Mouse (Mus musculus): ENCODE data around the gene Defb20. TPM values are rescaled to one million over a fixed set of nuclear protein-coding genes. Genes with fewer than 3 reads are reported as not detected.
A peak's percentile ranks its signal among the peaks of the same experiment; 100 is the strongest.
"Not testable (repeated sequence)": the region's sequence is repeated elsewhere in the genome, so short reads cannot be mapped to it uniquely, and the experiment has no call there.

Gene Defb20
- 0.26 and 0.69 TPM in 2 replicates for polyA plus RNA-seq (2012; rRNA removed)

DNA sequence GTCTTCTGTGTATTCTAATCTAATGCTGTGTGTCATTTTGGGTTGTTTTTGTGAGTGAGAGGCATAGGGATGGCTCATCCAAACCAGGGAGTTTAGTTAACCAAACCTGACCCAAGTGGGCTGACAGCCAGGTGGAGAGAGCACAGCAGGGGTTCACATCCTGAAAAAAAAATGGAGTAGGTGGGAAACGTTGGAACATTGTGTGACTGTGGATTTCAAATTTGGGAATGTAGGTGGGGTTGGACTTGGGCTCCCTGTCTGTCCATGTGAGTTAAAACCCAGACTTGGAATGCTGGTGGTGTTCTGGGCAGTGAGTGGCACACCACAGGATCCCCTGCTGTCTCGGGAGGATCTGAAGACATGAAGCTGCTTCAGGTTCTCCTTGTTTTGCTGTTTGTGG is at the start of gene Defb20:
TSS of gene Defb20 (plus strand) at position 301 of the 400 bp plus-strand sequence.
- 56% methylated on average over 2 of the region's 2 CpGs for whole genome bisulfite sequencing
- DNase-seq (ENCODE audit: low read depth, low spot score), result no peak

- DNase-seq (ENCODE audit: low read depth, low spot score), result no peak
- 22% methylated on average over 12 of the region's 12 CpGs for WGBS
These were observed 49.4 kb upstream of the Defb20 start for GRCm38 (mm10) chr2:152427493-152427892.

- not testable (repeated sequence) for DNase-seq (ENCODE audit: low read depth, low spot score)
These were observed 48.4 kb upstream of the Defb20 start for GRCm38 (mm10) chr2:152428481-152428880.

DNA sequence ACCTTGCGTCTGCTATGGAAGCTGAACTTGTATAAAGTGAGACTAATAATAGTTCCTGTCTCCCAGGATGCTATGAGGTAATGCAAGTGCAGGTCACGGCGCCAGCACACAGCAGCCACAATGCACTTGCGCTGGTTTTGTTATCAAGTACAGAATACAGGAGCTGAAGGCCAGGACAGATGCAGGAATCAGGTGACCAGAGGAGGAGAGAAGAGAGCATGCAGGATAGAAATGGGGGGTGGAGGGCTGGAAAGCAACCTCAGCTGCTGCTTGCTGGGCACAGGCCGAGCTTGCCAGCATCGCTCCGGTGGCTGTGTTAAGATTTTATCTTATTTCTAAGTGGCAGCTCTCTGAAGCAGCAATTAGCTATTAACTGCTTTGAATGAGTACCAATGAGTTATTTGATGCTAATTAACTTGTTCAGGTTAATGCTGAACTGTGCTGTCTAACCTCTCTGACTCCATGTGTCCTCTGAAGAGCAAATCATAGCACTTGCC is 40.4 kb upstream of the Defb20 start:
- no peak for DNase-seq (ENCODE audit: low read depth, low spot score)
- 87% methylated on average over 7 of the region's 7 CpGs for WGBS

More at GRCm38 (mm10) chr2:152428481-152428880, 48.4 kb upstream of the Defb20 start:
- WGBS, result 78% methylated on average over 2 of the region's 2 CpGs

GRCm38 (mm10) chr2:152436983-152437860 is 39.6 kb upstream of the Defb20 start:
- peak; percentile 29 for DNase-seq (ENCODE audit: low read depth, low spot score)
- 6% methylated on average over 23 of the region's 23 CpGs for WGBS

GRCm38 (mm10) chr2:152438963-152439362 is 37.9 kb upstream of the Defb20 start:
- 79% methylated on average over 1 of the region's 1 CpGs for WGBS
- DNase-seq (ENCODE audit: low read depth, low spot score), result no peak

GRCm38 (mm10) chr2:152439833-152440232 is 37.0 kb upstream of the Defb20 start:
- 63% methylated on average over 2 of the region's 2 CpGs for WGBS

GRCm38 (mm10) chr2:152442322-152442721 is 34.5 kb upstream of the Defb20 start:
- 81% methylated on average over 4 of the region's 4 CpGs for WGBS
- no peak for DNase-seq (ENCODE audit: low read depth, low spot score)

More at GRCm38 (mm10) chr2:152439833-152440232, 37.0 kb upstream of the Defb20 start:
- no peak for DNase-seq (ENCODE audit: low read depth, low spot score)

DNA sequence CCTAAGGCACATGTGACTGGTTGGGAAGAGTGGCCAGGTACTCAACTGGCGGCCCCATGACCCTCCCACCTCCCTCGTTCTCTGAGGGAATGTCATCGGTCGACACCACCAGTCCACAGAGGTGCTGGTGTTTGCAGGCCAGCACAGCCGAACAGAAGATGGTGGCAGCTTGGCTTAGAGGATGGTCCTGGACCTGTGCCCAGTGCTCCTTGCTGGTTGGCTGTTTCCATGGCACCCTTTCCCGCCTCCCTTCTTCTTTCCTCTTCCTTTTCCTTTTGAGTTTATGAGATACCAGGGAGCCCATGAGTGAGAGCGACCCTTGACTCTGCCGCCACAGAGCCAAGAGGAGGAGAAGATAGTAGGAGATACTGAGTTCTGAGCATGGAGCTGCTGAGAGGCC is 33.6 kb upstream of the Defb20 start:
- no peak for DNase-seq (ENCODE audit: low read depth, low spot score)
- WGBS, result 75% methylated on average over 8 of the region's 8 CpGs

DNA sequence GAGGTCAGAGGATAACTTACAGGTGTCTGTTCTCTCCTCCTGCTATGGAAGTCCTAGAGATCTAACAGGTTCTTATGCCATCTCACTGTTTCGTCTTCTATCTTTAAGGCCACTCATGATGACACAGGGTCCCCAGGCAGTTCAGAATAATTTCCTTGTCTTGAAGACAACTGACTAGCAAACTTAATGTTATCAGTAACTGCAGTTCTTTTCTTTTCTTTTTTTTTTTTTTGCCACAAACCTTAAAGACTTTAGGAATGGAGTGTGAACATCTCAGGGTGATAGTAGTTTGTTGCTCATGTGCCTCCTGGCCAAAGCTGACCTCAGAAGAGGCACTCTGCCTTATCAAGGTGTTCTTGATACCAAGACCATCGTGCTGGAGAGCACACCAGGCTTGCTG is 30.2 kb upstream of the Defb20 start:
- no peak for DNase-seq (ENCODE audit: low read depth, low spot score)
- 61% methylated on average over 2 of the region's 2 CpGs for WGBS

DNA sequence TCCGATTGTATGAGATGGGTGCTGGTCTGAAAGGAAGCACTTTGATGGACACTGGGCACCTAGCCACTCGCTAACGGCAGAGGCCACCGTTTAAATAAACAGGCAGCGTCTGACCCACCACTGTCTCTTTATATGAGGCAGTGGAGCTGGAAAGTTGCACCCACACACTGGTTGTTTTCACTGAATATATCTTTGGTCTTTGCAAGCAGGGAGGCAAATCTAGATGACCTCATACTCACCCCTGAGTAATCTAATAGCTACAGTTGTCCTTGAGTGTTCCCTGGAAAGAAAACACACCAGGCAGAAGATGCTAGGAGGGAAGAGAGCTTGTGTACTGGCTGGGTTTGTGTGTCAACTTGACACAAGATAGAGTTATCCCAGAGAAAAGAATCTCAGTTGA is 29.4 kb upstream of the Defb20 start:
- 27% methylated on average over 5 of the region's 5 CpGs for WGBS
- no peak for DNase-seq (ENCODE audit: low read depth, low spot score)

- WGBS, result under 1% methylated on average over 5 of the region's 5 CpGs
- DNase-seq (ENCODE audit: low read depth, low spot score), result peak; percentile 8
These were observed 26.6 kb upstream of the Defb20 start for GRCm38 (mm10) chr2:152450241-152450640.

GRCm38 (mm10) chr2:152452101-152452781 is 24.6 kb upstream of the Defb20 start:
- 65% methylated on average over 4 of the region's 4 CpGs for WGBS
- no peak for DNase-seq (ENCODE audit: low read depth, low spot score)

DNA sequence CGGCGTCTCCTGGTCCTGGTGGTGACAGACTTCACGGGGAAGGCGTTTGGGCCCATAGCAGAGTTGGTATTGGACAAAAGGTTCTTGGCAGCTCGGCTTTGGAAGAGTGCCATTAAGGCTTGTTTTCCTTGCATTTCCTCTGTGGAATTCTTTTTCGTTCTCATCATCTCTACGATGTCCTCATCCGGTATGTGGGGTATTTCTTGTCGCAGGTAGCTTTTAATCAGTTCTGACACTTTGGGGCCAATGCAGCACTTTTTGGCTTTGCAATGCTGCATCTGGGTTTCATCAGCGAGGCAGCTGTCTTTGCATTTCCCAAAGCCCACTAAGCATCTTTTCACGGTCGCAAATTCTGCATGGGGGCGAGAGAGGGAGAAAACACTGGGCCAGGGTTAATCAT is 17.6 kb upstream of the Defb20 start:
- DNase-seq (ENCODE audit: low read depth, low spot score), result no peak
- 44% methylated on average over 13 of the region's 13 CpGs for WGBS

- 89% methylated on average over 3 of the region's 3 CpGs for WGBS
- no peak for DNase-seq (ENCODE audit: low read depth, low spot score)
These were observed 12.2 kb upstream of the Defb20 start, which contains the start of gene Defb23 for GRCm38 (mm10) chr2:152464570-152465150. Gene Defb23, minus strand, starts transcription at chr2:152464620.

GRCm38 (mm10) chr2:152470973-152471372 is 5.9 kb upstream of the Defb20 start:
- 27% methylated on average over 7 of the region's 7 CpGs for WGBS
- DNase-seq (ENCODE audit: low read depth, low spot score), result peak; percentile 10

DNA sequence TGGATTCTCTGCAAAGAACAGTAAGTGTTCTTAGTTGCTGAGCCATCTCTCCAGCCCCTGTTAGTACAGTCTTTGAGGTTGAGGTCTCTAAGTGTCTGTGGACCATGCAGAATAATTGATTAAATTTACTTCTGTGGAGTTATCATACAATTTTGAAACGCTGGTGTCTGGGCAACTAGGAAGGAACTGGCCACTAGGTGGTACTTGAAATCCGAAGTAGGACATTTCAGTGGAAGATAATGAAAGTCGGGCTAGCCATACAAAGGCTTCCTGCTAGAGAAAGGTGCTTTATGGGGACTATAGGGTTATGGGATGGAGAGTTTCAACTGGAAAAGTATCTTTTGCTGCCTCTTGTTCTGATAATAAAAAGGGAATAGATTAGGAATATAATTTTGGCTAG is 4.4 kb upstream of the Defb20 start:
- no peak for DNase-seq (ENCODE audit: low read depth, low spot score)
- WGBS, result 22% methylated on average over 3 of the region's 3 CpGs

DNA sequence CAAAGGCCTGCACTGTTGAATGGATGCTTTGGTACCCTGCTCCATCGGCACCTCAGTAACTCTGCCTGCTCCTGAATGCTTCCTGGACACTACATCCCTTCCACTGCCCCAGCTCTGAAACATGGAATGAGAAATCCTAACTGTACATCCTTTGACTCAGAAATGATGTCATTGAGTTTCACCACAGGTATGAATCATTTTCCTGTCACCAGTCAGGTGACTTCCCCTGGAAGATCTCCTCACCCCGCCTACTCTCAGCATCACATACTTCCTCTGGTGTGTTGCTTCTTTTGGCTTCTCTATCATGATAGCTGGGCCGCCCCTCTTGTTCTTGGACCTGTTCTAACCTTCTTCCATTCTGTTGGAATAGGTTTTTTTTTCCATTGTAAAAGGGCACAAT is 4.0 kb downstream of the Defb20 start:
- no peak for DNase-seq (ENCODE audit: low read depth, low spot score)
- 76% methylated on average over 3 of the region's 3 CpGs for WGBS

GRCm38 (mm10) chr2:152481726-152482125 is 4.9 kb downstream of the Defb20 start:
- 85% methylated on average over 7 of the region's 7 CpGs for WGBS
- no peak for DNase-seq (ENCODE audit: low read depth, low spot score)

- DNase-seq (ENCODE audit: low read depth, low spot score), result no peak
- 78% methylated on average over 2 of the region's 2 CpGs for WGBS
These were observed 10.2 kb downstream of the Defb20 start for GRCm38 (mm10) chr2:152487024-152487423.
